Mouse (Mus musculus) ovary, adult 2 months (tissue): ENCODE results near the gene Wnt10a. TPM values are rescaled to one million over a fixed set of nuclear protein-coding genes. Genes with fewer than 3 reads are reported as not detected.

Experiments
- polyA plus RNA-seq: library from polyadenylated mRNA; depleted of rRNA; stranded (reverse); fragments of >200 nt; gene quantifications from 2 replicates; pipeline ENCODE4 v1.2.3, GENCODE M21; 2012; rRNA removed

Wnt10a gene
- 2.8 and 4.3 TPM in 2 replicates for polyA plus RNA-seq

GRCm38 (mm10) chr1:74791249-74791648 lies at the start of gene Wnt10a:
Gene Wnt10a (plus strand): TSS chr1:74791516.

GRCm38 (mm10) chr1:74748643-74749271 lies 42.6 kb upstream of the Wnt10a start, which contains the start of gene Prkag3:
Gene Prkag3 (minus strand): TSS chr1:74749221.

GRCm38 (mm10) chr1:74771845-74771930 lies 19.6 kb upstream of the Wnt10a start, which contains the start of gene Wnt6:
Gene Wnt6 (plus strand): TSS chr1:74771892.

Other genes with a start within 250 kb of the Wnt10a start
- 0.21 and 0.50 TPM in 2 replicates for gene Plcd4, start 248.6 kb upstream of the Wnt10a start, polyA plus RNA-seq
- gene Usp37, start 247.2 kb upstream of the Wnt10a start, polyA plus RNA-seq, result 4.1 and 4.5 TPM in 2 replicates
- gene Zfp142, start 203.3 kb upstream of the Wnt10a start, polyA plus RNA-seq, result 21.2 and 24.4 TPM in 2 replicates
- 13.9 and 19.8 TPM in 2 replicates for gene Bcs1l, start 203.2 kb upstream of the Wnt10a start, polyA plus RNA-seq
- gene Rnf25, start 190.1 kb upstream of the Wnt10a start, polyA plus RNA-seq, result 65.0 and 80.2 TPM in 2 replicates
- 25.1 and 31.3 TPM in 2 replicates for gene Stk36, start 190.1 kb upstream of the Wnt10a start, polyA plus RNA-seq
- 21.6 and 31.2 TPM in 2 replicates for gene Ttll4, start 129.8 kb upstream of the Wnt10a start, polyA plus RNA-seq
- gene Cyp27a1, start 77.9 kb upstream of the Wnt10a start, polyA plus RNA-seq, result 14.9 and 15.1 TPM in 2 replicates
- 0.44 and 0.79 TPM in 2 replicates for gene Prkag3, start 42.3 kb upstream of the Wnt10a start, polyA plus RNA-seq
- gene Wnt6, start 19.6 kb upstream of the Wnt10a start, polyA plus RNA-seq, result 67.4 and 94.7 TPM in 2 replicates
- gene Cdk5r2, start 63.4 kb downstream of the Wnt10a start, polyA plus RNA-seq, result 0.40 and 1.0 TPM in 2 replicates
- not detected in 2 replicates for gene Fev, start 93.9 kb downstream of the Wnt10a start, polyA plus RNA-seq
- not detected in 2 replicates for gene Cryba2, start 101.6 kb downstream of the Wnt10a start, polyA plus RNA-seq
- gene Cfap65, start 144.1 kb downstream of the Wnt10a start, polyA plus RNA-seq, result 17.8 and 21.0 TPM in 2 replicates
- gene Ihh, start 160.2 kb downstream of the Wnt10a start, polyA plus RNA-seq, result 154 and 177 TPM in 2 replicates